Mouse (Mus musculus): ENCODE data around the gene 1810009A15Rik. TPM values are rescaled to one million over a fixed set of nuclear protein-coding genes. Genes with fewer than 3 reads are reported as not detected.

Gene 1810009A15Rik
- total RNA-seq (2014; rRNA removed) (23.5 and 34.0 TPM in 2 replicates), polyA plus RNA-seq (2012; rRNA removed) (10.8 and 13.6 TPM in 2 replicates)

DNA sequence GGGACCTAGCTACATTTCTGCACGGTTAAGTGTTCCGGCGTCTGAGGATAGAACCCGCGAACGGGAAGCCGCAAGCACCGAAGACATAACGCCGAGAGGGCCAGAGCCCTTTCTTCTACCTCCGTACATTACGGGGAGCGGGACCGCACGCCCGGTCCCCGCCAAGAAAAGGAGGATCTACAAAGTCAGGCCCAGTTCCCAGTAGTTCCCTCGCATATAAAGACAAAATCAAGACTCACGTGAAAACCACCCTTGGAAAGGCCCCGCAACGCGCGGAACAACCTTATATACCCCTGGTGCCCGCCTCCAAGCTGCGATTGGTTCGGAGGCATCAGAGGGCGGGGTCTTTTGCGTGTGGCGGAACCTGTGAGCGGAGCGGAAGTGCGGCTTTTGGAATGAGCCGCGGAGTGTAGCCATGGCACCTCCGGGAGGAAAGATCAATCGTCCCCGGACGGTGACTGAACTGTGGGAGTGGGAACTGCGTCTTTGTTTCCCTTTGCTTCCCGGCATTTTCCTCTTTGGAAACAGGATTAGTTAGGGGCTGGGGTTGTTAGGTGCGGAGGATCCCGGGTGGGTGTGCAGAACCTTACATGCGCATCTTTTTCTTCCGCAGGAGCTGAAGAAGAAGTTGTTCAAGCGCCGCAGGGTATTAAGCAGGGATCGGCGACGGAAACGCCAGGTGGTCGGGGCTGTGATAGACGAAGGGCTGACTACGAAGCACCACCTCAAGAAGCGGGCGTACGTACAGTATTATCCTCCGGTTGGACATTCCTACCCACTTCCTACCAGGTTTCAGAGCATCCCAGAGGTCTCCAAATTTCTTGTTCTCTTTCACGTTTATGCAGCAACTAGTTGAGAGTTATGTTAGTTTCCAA is at the start of gene 1810009A15Rik, which contains the start of gene Gm49416:
Gene 1810009A15Rik (plus strand): TSS at position 343 of the 875 bp plus-strand sequence.
Gene Gm49416 (plus strand): TSS at position 416 of the 875 bp plus-strand sequence.
- peak within 1 kb of the TSS; percentile 84 for H3K9ac ChIP-seq (ENCODE audit: low read depth, low read length)
- TF ChIP-seq POLR2A (IDR thresholded peaks at IDR 0.05; ENCODE audit: extremely low read depth, insufficient read depth, low read length) (peak; percentile 63; the same call in 1 of the 2 replicates), CTCF (IDR thresholded peaks at IDR 0.05; ENCODE audit: low read depth, low read length) (no peak)
- H3K79me2 ChIP-seq (ENCODE audit: control insufficient read depth, insufficient read depth, low read length): peaks cover 5% of the 10 kb centered on the region; the same call in 1 of the 2 replicates
- H3K4me1 ChIP-seq (ENCODE audit: control insufficient read depth, insufficient read depth, low read length): peaks cover 7% of the 10 kb centered on the region
- H3K27ac ChIP-seq (replicated peaks; ENCODE audit: insufficient read depth, low read depth, low read length): peak within 1 kb of the TSS; percentile 72
- H3K27me3 ChIP-seq (ENCODE audit: control insufficient read depth, insufficient read depth, low read length): no peaks in the 10 kb centered on the region
- peaks cover 3% of the 10 kb centered on the region; the same call in 1 of the 2 replicates for H3K36me3 ChIP-seq (ENCODE audit: control insufficient read depth, insufficient read depth, low read length)
- under 1% methylated on average over 58 of the region's 58 CpGs for WGBS
- DNase-seq (ENCODE audit: extremely low read depth, low read depth, low spot score): peak; percentile 88
- H3K4me3 ChIP-seq (ENCODE audit: insufficient read depth, low read depth, low read length): peak within 1 kb of the TSS; percentile 82

GRCm38 (mm10) chr19:8839103-8839907 is 49.3 kb upstream of the 1810009A15Rik start, which contains the start of gene Gng3:
TSS of gene Gng3 (minus strand) at chr19:8839194.
- peaks cover 9% of the 10 kb centered on the region for H3K4me1 ChIP-seq (ENCODE audit: control insufficient read depth, insufficient read depth, low read length)
- peaks cover 4% of the 10 kb centered on the region; the same call in 1 of the 2 replicates for H3K36me3 ChIP-seq (ENCODE audit: control insufficient read depth, insufficient read depth, low read length)
- no peaks in the 10 kb centered on the region for H3K79me2 ChIP-seq (ENCODE audit: control insufficient read depth, insufficient read depth, low read length)
- TF ChIP-seq POLR2A (IDR thresholded peaks at IDR 0.05; ENCODE audit: extremely low read depth, insufficient read depth, low read length) (no peak), CTCF (IDR thresholded peaks at IDR 0.05; ENCODE audit: low read depth, low read length) (no peak)
- H3K9ac ChIP-seq (ENCODE audit: low read depth, low read length): no peak within 1 kb of the TSS; the same call in 1 of the 2 replicates
- DNase-seq (ENCODE audit: extremely low read depth, low read depth, low spot score): no peak
- no peak within 1 kb of the TSS for H3K4me3 ChIP-seq (ENCODE audit: insufficient read depth, low read depth, low read length)
- H3K27me3 ChIP-seq (ENCODE audit: control insufficient read depth, insufficient read depth, low read length): no peaks in the 10 kb centered on the region
- WGBS: 93% methylated on average over 11 of the region's 11 CpGs
- no peak within 1 kb of the TSS for H3K27ac ChIP-seq (replicated peaks; ENCODE audit: insufficient read depth, low read depth, low read length)

GRCm38 (mm10) chr19:8839908-8840791 is 48.5 kb upstream of the 1810009A15Rik start:
- Histone ChIP-seq H3K36me3 (ENCODE audit: control insufficient read depth, insufficient read depth, low read length) (peaks cover under 1% of the 10 kb centered on the region; the same call in 1 of the 2 replicates), H3K4me1 (ENCODE audit: control insufficient read depth, insufficient read depth, low read length) (peaks cover 12% of the 10 kb centered on the region), H3K4me3 (ENCODE audit: insufficient read depth, low read depth, low read length) (peak overlapping the region; percentile 90), H3K27ac (replicated peaks; ENCODE audit: insufficient read depth, low read depth, low read length) (peak overlapping the region; percentile 69), H3K79me2 (ENCODE audit: control insufficient read depth, insufficient read depth, low read length) (no peaks in the 10 kb centered on the region), H3K27me3 (ENCODE audit: control insufficient read depth, insufficient read depth, low read length) (no peaks in the 10 kb centered on the region), H3K9ac (ENCODE audit: low read depth, low read length) (peak overlapping the region; percentile 86)
- TF ChIP-seq CTCF (IDR thresholded peaks at IDR 0.05; ENCODE audit: low read depth, low read length): no peak
- TF ChIP-seq POLR2A (IDR thresholded peaks at IDR 0.05; ENCODE audit: extremely low read depth, insufficient read depth, low read length): peak; percentile 69
- WGBS: 28% methylated on average over 29 of the region's 29 CpGs
- peak; percentile 75 for DNase-seq (ENCODE audit: extremely low read depth, low read depth, low spot score)

DNA sequence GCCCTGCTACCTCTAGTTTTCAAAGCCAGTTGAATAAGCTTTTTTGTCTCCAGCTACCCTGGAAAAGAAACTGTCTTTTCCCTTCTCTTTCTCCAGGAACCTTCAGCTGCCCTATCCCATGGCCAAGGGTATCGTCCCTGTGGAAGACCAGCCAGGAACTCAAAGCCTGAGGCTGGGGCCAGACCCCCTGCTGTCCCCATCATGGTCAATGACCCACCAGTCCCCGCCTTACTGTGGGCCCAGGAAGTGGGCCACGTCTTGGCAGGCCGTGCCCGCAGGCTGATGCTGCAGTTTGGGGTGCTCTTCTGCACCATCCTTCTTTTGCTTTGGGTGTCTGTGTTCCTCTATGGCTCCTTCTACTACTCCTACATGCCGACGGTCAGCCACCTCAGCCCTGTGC is 47.6 kb upstream of the 1810009A15Rik start:
- DNase-seq (ENCODE audit: extremely low read depth, low read depth, low spot score): no peak
- no peak overlapping the region for H3K4me3 ChIP-seq (ENCODE audit: insufficient read depth, low read depth, low read length)
- peaks cover 12% of the 10 kb centered on the region for H3K4me1 ChIP-seq (ENCODE audit: control insufficient read depth, insufficient read depth, low read length)
- 89% methylated on average over 7 of the region's 7 CpGs for WGBS
- H3K9ac ChIP-seq (ENCODE audit: low read depth, low read length): no peak overlapping the region; the same call in 1 of the 2 replicates
- H3K27ac ChIP-seq (replicated peaks; ENCODE audit: insufficient read depth, low read depth, low read length): no peak overlapping the region
- no peaks in the 10 kb centered on the region for H3K27me3 ChIP-seq (ENCODE audit: control insufficient read depth, insufficient read depth, low read length)
- TF ChIP-seq POLR2A (IDR thresholded peaks at IDR 0.05; ENCODE audit: extremely low read depth, insufficient read depth, low read length): no peak
- TF ChIP-seq CTCF (IDR thresholded peaks at IDR 0.05; ENCODE audit: low read depth, low read length): no peak
- H3K36me3 ChIP-seq (ENCODE audit: control insufficient read depth, insufficient read depth, low read length): peaks cover 4% of the 10 kb centered on the region
- H3K79me2 ChIP-seq (ENCODE audit: control insufficient read depth, insufficient read depth, low read length): no peaks in the 10 kb centered on the region

GRCm38 (mm10) chr19:8842961-8843360 is 45.7 kb upstream of the 1810009A15Rik start:
- no peak for DNase-seq (ENCODE audit: extremely low read depth, low read depth, low spot score)
- no peak for TF ChIP-seq CTCF (IDR thresholded peaks at IDR 0.05; ENCODE audit: low read depth, low read length)
- no peak for TF ChIP-seq POLR2A (IDR thresholded peaks at IDR 0.05; ENCODE audit: extremely low read depth, insufficient read depth, low read length)
- H3K9ac ChIP-seq (ENCODE audit: low read depth, low read length): no peak overlapping the region
- no peaks in the 10 kb centered on the region for H3K79me2 ChIP-seq (ENCODE audit: control insufficient read depth, insufficient read depth, low read length)
- H3K36me3 ChIP-seq (ENCODE audit: control insufficient read depth, insufficient read depth, low read length): peaks cover 14% of the 10 kb centered on the region
- peaks cover 12% of the 10 kb centered on the region for H3K4me1 ChIP-seq (ENCODE audit: control insufficient read depth, insufficient read depth, low read length)
- H3K4me3 ChIP-seq (ENCODE audit: insufficient read depth, low read depth, low read length): no peak overlapping the region
- H3K27ac ChIP-seq (replicated peaks; ENCODE audit: insufficient read depth, low read depth, low read length): no peak overlapping the region
- 80% methylated on average over 6 of the region's 6 CpGs for WGBS
- no peaks in the 10 kb centered on the region for H3K27me3 ChIP-seq (ENCODE audit: control insufficient read depth, insufficient read depth, low read length)

Measured in liver, adult 2 months (tissue).